Comparison of ENCODE assay signal across 23 mouse cellular contexts in the genomic region with DNA sequence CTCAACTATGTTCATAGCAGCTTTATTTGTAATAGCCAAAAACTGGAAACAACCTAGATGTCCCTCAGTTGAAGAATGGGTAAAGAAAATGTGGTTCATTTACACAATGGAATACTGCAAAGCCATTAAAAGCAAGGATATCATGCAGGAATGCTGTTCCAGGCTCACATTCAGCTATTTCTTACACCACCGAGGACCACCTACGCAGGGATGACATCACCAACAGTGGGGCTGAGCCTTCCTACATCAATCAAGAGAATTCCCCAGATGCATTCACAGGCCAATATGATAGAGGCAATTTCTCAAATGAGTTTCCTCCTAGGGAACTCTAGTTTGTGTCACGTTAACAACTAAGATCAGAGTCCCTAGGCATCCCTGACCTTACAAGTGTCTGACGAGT. TPM values are rescaled to one million over a fixed set of nuclear protein-coding genes. Genes with fewer than 3 reads are reported as not detected.
DNase-seq lines count a peak whose midpoint lies in the region; ATAC-seq and TF ChIP-seq lines count a peak whose summit lies in the region.
"Had no signal": no experiment of that assay in that cellular context is flagged by ENCODE, and none has a peak within 500 bp of the region (broad histone marks: within the 10 kb centered on the region; RNA-seq: fewer than 3 reads in every experiment).

No protein-coding gene starts in this region.

- H3K27ac ChIP-seq in layer of hippocampus, adult 2 months: peak overlapping the region; percentile 23; the same call in 1 of the 2 replicates
- H3K27ac ChIP-seq in hindbrain, embryonic 13.5 days: no peak overlapping the region
- H3K27ac ChIP-seq: embryonic facial prominence, embryonic 12.5 days; embryonic facial prominence, embryonic 15.5 days; gastrocnemius, adult 2 months; hindbrain, embryonic 12.5 days had no signal

- H3K4me1 ChIP-seq in hindbrain, embryonic 13.5 days (replicated peaks): peaks cover 43% of the 10 kb centered on the region
- H3K4me1 ChIP-seq: embryonic facial prominence, embryonic 12.5 days; embryonic facial prominence, embryonic 15.5 days had no signal

- no peak overlapping the region for H3K4me2 ChIP-seq in hindbrain, embryonic 13.5 days
- H3K4me2 ChIP-seq: embryonic facial prominence, embryonic 12.5 days; embryonic facial prominence, embryonic 15.5 days; heart, embryonic 11.5 days; hindbrain, embryonic 12.5 days had no signal

- no peak for DNase-seq in frontal cortex, postnatal 10 days (ENCODE audit: low spot score in 2 of 2)
- DNase-seq in layer of hippocampus, adult 2 months (ENCODE audit: low spot score in 2 of 2): peak; percentile 35 to 63
- DNase-seq in layer of hippocampus, postnatal 14 days (ENCODE audit: low spot score in 2 of 2): no peak
- peak; percentile 13 to 42 for DNase-seq in right cerebral cortex, adult 2 months (ENCODE audit: low spot score in 2 of 2)
- DNase-seq in right cerebral cortex, postnatal 14 days: no peak
- peak; percentile 65 for DNase-seq in layer of hippocampus, adult 9-11 months
- DNase-seq: adrenal gland, adult 8-10 months; adrenal gland, postnatal 25 days; cerebellum, adult 18-20 months; cerebellum, adult 9-10 months; cerebellum, postnatal 25 days; gastrocnemius, adult 2 months; gastrocnemius, postnatal 14 days; heart, adult 11 months had no signal

- no peak overlapping the region for H3K9ac ChIP-seq in hindbrain, embryonic 13.5 days
- H3K9ac ChIP-seq: embryonic facial prominence, embryonic 12.5 days; embryonic facial prominence, embryonic 15.5 days; hindbrain, embryonic 12.5 days had no signal

- TF ChIP-seq CTCF in layer of hippocampus, adult 2 months (conservative IDR thresholded peaks at IDR 0.05): no peak

- peak; percentile 69; the same call in 1 of the 2 replicates for ATAC-seq in frontal cortex, adult (ENCODE audit: low TSS enrichment)
- ATAC-seq in hindbrain, embryonic 13.5 days (ENCODE audit: low FRiP score): no peak
- ATAC-seq: activated CD4-positive, CD25-positive, alpha-beta regulatory T cell, adult 4 months; forebrain, embryonic 14.5 days; hindbrain, embryonic 16.5 days had no signal

- H3K36me3 ChIP-seq in hindbrain, embryonic 13.5 days: no peaks in the 10 kb centered on the region; the same call in 1 of the 2 replicates
- H3K36me3 ChIP-seq: embryonic facial prominence, embryonic 12.5 days; embryonic facial prominence, embryonic 15.5 days; hindbrain, embryonic 12.5 days had no signal

- no peaks in the 10 kb centered on the region for H3K27me3 ChIP-seq in hindbrain, embryonic 13.5 days
- H3K27me3 ChIP-seq: embryonic facial prominence, embryonic 12.5 days; embryonic facial prominence, embryonic 15.5 days; hindbrain, embryonic 12.5 days had no signal

- no peaks in the 10 kb centered on the region for H3K9me3 ChIP-seq in hindbrain, embryonic 13.5 days
- H3K9me3 ChIP-seq: embryonic facial prominence, embryonic 12.5 days; embryonic facial prominence, embryonic 15.5 days; hindbrain, embryonic 12.5 days had no signal

- no peak overlapping the region for H3K4me3 ChIP-seq in layer of hippocampus, adult 2 months
- no peak overlapping the region for H3K4me3 ChIP-seq in hindbrain, embryonic 13.5 days
- H3K4me3 ChIP-seq: embryonic facial prominence, embryonic 12.5 days; embryonic facial prominence, embryonic 15.5 days; gastrocnemius, adult 2 months; hindbrain, embryonic 12.5 days had no signal

- WGBS in hindbrain, embryonic 13.5 days: 87% methylated on average over 4 of the region's 4 CpGs

RNA-seq across cellular contexts. Expression of gene Phf21b, which starts 32.8 kb away (rescaled TPM):
- total RNA-seq in layer of hippocampus, adult 2 months (2021): 10 to 100 TPM in 1 of 2 experiments, 1 to 10 TPM in 1; 8.8 to 11.9 TPM
- total RNA-seq in layer of hippocampus, postnatal 14 days (2021): 10 to 100 TPM; 13.0 to 13.2 TPM
- 10.9 and 11.3 TPM in 2 replicates for polyA plus RNA-seq in hindbrain, embryonic 13.5 days (2015; fragmentation: Nextera tagmentation; extraction: Ambion mirVana)

Comparison
In these comparisons a context has a peak if more than half of its experiments do, and no peak if none do; other contexts are left out.
1. DNase-seq: peak in layer of hippocampus, adult 2 months (2 of 2), right cerebral cortex, adult 2 months (2 of 2) and layer of hippocampus, adult 9-11 months (single experiment); none in frontal cortex, postnatal 10 days (0 of 2), layer of hippocampus, postnatal 14 days (0 of 2) and right cerebral cortex, postnatal 14 days (single experiment).